Mouse (Mus musculus) frontal cortex, postnatal 25 days (tissue): Measurements from ENCODE around the gene Ttll4.

Source experiments
- DNase-seq, 2 experiments: peaks; one replicate each; pipeline ENCODE4 v3.0.0; 2022; ENCODE audit warnings: low spot score in 2 of 2

Ttll4 gene

GRCm38 (mm10) chr1:74712046-74712445, 50.5 kb downstream of the Ttll4 start:
- DNase-seq = no peak

DNA sequence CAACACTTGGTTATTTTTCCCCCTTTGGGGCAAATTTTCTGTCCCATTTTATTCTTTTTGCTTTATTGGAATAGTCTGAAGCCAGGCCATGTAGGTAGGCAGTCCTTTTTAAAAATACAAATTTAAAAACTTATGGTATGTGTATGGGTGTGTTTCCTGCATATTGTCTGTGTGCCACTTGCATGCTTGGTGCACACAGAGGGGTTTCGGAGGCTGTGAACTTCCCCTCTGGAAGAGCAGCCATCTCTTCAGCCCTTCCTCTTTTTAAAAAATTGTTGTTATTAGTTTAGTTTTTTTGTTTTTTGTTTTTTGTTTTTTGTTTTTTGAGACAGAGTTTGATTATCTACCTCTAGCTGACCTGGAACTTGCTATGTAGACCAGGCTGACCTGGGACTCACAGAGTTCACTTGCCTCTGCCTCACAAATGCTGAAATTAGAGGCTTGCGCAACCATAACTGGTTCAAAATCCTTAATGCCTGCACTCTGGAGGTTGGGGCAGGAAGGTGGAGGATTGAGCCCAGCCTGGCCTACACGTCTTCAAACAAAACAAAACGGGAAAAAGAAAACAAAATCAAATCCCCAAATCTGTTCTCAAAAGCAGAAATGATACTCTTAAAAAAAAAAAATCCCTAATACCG, 51.0 kb downstream of the Ttll4 start:
- DNase-seq = no peak

GRCm38 (mm10) chr1:74713099-74713858, 51.7 kb downstream of the Ttll4 start, which contains the start of gene Cyp27a1:
Gene Cyp27a1, plus strand, starts transcription at chr1:74713574.
- DNase-seq = peak; percentile 4 to 9

DNA sequence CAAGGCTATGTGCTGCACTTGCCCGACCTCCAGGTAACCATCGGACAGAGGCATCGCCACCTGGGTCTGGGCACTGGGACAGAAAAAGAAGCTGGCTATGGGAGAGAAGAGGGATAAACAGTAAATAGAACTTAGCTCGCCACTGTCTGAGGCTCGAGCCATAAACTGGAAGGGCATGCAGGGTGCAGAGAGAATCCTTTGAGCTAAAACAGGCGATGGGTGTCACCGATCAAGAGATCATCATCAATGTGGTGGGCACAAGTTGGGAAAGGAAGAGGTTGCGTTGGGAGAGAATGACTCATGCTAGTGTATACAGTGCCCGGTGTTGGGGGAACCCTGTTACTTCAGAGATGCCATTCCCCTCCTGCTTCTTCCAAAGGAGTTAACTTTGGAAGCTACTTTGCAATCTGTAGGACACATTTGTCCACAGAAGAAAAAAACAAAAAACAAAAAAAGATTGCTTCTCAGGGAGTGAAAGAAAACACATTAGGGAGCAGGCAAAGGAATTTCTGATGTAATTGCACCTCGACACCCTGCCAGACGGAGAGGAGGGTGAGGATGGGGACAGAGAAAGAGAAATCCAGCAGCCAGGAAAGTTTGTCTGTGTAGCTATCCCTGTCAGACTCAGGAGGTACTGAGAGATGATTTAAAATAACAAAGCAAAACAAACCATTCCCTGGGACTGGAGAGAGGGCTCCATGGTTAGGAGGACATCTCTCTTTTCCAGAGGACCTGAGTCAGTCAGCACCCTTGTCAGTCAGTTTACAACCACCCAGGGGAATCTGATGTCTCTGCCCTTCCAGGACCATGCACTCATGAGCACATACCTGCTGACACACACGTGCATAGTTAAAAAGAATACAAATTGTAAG, 52.5 kb downstream of the Ttll4 start:
- DNase-seq = no peak

DNA sequence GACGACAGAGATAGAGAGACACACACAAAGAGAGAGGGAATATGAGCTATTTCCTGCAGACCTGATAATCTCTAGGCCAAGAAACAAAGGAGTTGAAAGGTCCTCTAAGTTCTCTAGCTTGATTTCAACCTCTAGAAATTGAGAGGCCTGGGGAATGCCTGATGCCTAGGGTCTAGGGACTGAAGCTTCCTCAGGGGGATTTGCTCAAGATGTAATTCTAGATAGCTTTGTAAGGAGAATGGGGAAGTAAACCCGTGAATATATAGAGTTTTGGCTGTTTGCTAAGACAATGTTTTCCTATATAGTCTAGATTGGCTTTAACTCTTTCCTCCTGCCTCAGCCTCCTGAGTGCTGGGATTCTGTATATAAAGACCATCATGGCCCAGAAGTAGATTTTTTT, 53.4 kb downstream of the Ttll4 start:
- DNase-seq = no peak

- no peak for DNase-seq
These were observed 53.9 kb downstream of the Ttll4 start for GRCm38 (mm10) chr1:74715468-74715867.

- no peak for DNase-seq
These were observed 54.3 kb downstream of the Ttll4 start for GRCm38 (mm10) chr1:74715886-74716285.

DNA sequence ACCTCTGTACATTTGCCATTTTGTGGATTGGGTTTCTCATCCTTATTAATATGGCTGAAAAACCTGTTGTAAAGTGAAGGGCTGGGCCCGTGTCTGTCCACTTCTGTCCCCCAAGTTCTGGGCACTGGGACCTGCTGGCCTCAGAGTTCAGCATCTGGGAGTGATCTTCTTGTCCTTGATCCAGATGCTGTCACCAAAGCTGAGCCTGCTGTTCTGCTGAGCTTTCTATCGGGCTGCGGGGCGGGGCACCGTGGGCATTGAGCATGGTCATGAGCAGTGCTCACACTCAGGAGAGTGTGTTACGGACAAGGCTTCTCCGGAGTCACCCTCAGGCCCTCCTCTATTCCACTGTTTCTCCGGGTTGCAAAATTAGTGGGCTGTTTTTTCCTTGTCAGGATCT, 56.6 kb downstream of the Ttll4 start:
- no peak for DNase-seq

DNA sequence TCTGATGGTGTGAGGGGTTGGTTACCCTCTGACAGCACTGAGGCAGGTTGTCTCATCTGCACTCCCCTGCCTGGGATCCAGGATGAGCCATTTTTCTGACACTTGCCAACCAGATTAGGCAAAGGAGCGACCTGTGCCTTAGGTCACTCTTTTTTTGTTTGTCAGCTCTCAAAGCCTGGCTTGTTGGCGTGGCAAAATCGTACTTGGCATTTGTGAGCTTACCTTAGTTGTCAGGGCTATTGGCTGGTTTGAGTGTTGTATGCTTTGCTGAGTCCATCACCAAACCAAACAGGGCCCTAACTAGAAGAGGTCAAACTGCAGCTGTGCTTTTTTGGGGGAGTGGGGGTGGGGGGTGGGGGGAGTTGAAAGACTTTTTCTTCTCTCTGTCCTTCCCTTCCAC, 57.7 kb downstream of the Ttll4 start:
- DNase-seq = no peak

DNA sequence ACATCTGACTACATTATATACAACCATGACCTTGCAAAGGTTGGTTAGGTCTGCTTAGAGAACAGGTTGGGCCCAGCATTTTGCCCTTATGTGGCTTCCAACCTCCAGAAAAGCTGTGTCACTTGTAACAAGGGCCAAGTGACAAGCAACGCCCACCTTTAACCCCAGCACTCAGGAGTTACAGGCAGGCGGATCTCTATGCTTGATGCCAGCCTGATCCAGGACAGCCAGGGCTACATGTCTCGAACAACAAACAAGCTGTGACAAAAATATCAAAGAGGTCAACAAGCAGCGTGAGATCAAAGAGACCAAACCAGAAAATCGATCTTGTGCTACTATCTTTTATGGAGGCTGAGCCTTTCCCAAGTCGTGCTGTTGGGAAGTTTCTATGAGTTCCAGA, 60.1 kb downstream of the Ttll4 start:
- no peak for DNase-seq

DNA sequence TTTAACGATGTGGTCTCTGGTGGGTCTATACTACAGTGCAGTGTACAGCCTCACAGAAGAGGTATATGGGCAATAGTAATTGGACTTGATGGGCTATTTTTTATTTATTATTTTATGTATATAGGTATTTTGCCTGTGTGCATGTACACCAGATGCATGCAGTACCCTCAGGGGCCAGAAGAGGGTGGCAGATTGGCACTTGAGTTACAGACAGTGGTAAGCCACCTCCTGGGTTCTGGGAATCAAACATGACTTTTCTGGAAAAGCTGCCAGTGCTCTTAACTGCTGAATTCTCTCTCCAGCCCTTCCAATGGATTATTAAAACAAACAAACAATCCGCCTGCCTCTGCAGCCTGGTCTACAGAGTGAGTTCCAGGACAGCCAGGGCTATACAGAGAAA, 62.2 kb downstream of the Ttll4 start:
- DNase-seq = no peak

- no peak for DNase-seq
These were observed 64.6 kb downstream of the Ttll4 start for GRCm38 (mm10) chr1:74726114-74726513.

- no peak for DNase-seq
These were observed 65.1 kb downstream of the Ttll4 start for GRCm38 (mm10) chr1:74726674-74727073.

GRCm38 (mm10) chr1:74728446-74728845, 66.9 kb downstream of the Ttll4 start:
- DNase-seq = no peak

GRCm38 (mm10) chr1:74736977-74737376, 75.4 kb downstream of the Ttll4 start:
- DNase-seq = no peak

GRCm38 (mm10) chr1:74737500-74737899, 76.0 kb downstream of the Ttll4 start:
- DNase-seq = no peak

- DNase-seq = no peak
These were observed 79.3 kb downstream of the Ttll4 start for GRCm38 (mm10) chr1:74740846-74741245.

DNA sequence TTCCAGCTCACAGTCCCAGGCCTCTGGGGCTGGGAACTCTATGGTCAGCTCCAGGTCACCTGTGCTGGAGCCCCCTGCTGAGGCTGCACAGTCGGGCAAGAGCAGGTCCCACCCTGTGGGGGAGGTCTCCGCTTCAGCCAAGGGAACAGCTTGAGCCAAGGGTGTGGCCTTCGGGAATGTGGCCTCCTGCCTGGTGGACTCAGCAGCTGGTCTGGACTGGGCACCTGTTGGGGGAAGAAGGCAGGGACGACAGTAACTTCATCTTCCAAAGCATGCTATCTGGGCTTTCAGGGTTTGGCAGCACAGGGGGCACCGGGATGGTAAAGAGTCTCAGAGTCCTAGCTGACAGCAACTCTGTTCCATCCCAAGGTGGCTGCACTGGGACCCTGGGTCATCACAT, 85.8 kb downstream of the Ttll4 start:
- no peak for DNase-seq

GRCm38 (mm10) chr1:74748643-74749271, 87.2 kb downstream of the Ttll4 start, which contains the start of gene Prkag3:
Gene Prkag3, minus strand, starts transcription at chr1:74749221.
- DNase-seq = peak; percentile 15 to 23

DNA sequence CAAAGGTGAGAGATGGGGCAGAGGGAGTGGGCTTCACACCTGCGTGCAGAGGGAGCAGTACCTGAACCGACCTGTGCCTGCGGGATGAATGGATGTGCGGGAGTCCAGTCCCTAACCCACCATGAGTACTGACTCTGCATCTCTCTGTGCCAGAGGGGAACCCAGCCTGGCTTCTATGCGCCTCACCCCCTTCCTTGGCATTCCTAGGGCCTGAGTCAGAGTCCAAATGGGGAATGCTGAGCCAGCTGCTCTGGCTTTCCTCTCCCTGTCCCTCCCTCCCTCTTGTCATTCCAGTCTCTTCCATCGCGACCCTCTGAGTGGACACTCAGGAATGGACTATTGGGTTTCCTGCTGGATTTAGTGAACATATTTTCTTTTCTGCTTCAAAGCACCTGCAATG, 87.8 kb downstream of the Ttll4 start:
- no peak for DNase-seq

DNA sequence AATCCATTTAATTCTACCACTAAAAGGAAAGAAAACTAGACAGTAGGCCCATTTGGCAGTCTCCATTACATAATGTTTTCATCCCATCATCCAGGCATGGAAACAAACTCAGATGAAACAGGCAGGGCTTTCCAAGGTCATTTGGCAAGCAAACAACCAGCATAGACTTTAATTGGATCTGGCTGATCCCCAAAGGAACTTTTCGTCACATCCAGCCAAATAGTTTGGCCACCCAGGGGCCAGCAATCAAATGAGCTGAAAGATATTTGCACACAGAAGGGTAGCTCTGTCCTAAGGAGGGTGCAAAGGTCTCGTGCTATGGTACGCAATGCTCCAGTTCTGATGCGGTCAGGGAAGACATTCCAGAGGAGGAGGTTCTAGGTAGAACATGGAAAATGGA, 89.1 kb downstream of the Ttll4 start:
- DNase-seq = no peak

DNA sequence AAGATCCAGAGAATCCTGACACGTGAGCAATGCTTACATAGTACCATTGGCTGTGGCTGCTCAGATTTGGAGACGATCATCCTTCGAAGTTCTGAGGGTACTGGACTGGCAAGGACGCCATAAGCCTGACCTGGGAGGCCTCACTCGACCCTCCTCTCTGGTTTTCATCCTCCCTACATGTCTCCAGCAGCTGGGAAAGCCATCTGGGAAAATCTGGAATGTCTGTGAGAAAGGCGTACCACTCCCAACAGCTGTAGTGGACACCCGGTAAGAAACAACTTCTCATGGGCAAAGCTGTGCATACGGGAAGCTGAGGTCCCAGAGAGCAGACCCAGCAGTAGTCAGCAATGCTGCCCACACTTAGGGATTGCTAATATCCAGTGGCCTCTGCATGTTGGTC, 90.6 kb downstream of the Ttll4 start:
- no peak for DNase-seq
